Mouse (Mus musculus) limb, embryonic 14.5 days (tissue): ENCODE measurements around the gene Gpr4. TPM values are rescaled to one million over a fixed set of nuclear protein-coding genes. Genes with fewer than 3 reads are reported as not detected.
A peak's percentile ranks its signal among the peaks of the same experiment; 100 is the strongest.

Experiments used
- ATAC-seq: fragments of 200-750 bp; cut with Nextera tagmentation; 2 replicates; pipeline ENCODE4 v1.8.0; 2017; ENCODE audit warnings: low read depth, moderate number of reproducible peaks, moderate TSS enrichment; ENCODE audit not compliant: low FRiP score
- DNase-seq: peaks from one replicate; pipeline ENCODE4 v3.0.0-alpha.2; 2015; ENCODE audit warnings: low spot score
- H3K27ac ChIP-seq: fragments of 300-500 bp; sonication (generic); replicated peaks from 2 replicates; pipeline ENCODE4 v1.5.1; 2014; ENCODE audit warnings: low read depth, mild to moderate bottlenecking, low read length, moderate library complexity, mixed read lengths
- H3K27me3 ChIP-seq: fragments of 300-500 bp; sonication (generic); 2 replicates; pipeline ENCODE4 v1.6.1; 2014; ENCODE audit warnings: low read length, mixed read lengths; ENCODE audit not compliant: control insufficient read depth, insufficient read depth
- H3K36me3 ChIP-seq: fragments of 300-500 bp; sonication (generic); 2 replicates; pipeline ENCODE4 v1.6.1; 2014; ENCODE audit warnings: mild to moderate bottlenecking, low read length, moderate library complexity, mixed read lengths; ENCODE audit not compliant: control insufficient read depth, insufficient read depth
- H3K4me1 ChIP-seq: fragments of 300-500 bp; sonication (generic); 2 replicates; pipeline ENCODE4 v1.6.1; 2014; ENCODE audit warnings: antibody characterized with exemption, low read length, mixed read lengths; ENCODE audit not compliant: control insufficient read depth, insufficient read depth
- H3K4me2 ChIP-seq: fragments of 300-500 bp; sonication (generic); replicated peaks from 2 replicates; pipeline ENCODE4 v1.6.1; 2014; ENCODE audit warnings: low read depth, mild to moderate bottlenecking, low read length, moderate library complexity; ENCODE audit not compliant: severe bottlenecking
- H3K4me3 ChIP-seq: fragments of 300-500 bp; sonication (generic); replicated peaks from 2 replicates; pipeline ENCODE4 v1.5.1; 2014; ENCODE audit warnings: low read length
- H3K9ac ChIP-seq: fragments of 300-500 bp; sonication (generic); 2 replicates; pipeline ENCODE4 v1.6.1; 2014; ENCODE audit warnings: mild to moderate bottlenecking, low read depth, low read length, moderate library complexity; ENCODE audit not compliant: severe bottlenecking
- H3K9me3 ChIP-seq: fragments of 300-500 bp; sonication (generic); 2 replicates; pipeline ENCODE4 v1.6.1; 2016; ENCODE audit warnings: low read length; ENCODE audit not compliant: control insufficient read depth
- POLR2A ChIP-seq: fragments of 200-500 bp; IDR thresholded peaks from 2 replicates; pipeline ENCODE4 v1.8.0; 2012; ENCODE audit warnings: inconsistent platforms, mild to moderate bottlenecking, moderate library complexity, borderline replicate concordance; ENCODE audit not compliant: insufficient read depth, insufficient read length; ENCODE audit errors: extremely low read depth
- WGBS: fragments of 180-500 bp; shearing (Covaris S2); extraction: QIAGEN DNeasy Blood & Tissue Kit; methylation state at CpG from one replicate; pipeline ENCODE4 v1.1.7; 2014; 5-methylcytosine and 5-hydroxymethylcytosine counted together
- polyA plus RNA-seq, 2 experiments: library from polyadenylated mRNA; depleted of rRNA in 1 of 2; stranded (reverse) in 1 of 2; unstranded in 1 of 2; fragments of >200 nt; fragmentation: Nextera tagmentation in 1 of 2; extraction: Ambion mirVana in 1 of 2; gene quantifications; 2 replicates each; pipeline versions ENCODE4 v1.2.1 to v1.2.3; 2012 to 2014

The Gpr4 gene
- polyA plus RNA-seq, 2 experiments = 4.0 to 9.2 TPM

GRCm38 (mm10) chr7:19257390-19258022 lies 45.2 kb downstream of the Gpr4 start:
- Histone ChIP-seq H3K36me3 (peaks cover 77% of the 10 kb centered on the region), H3K27me3 (no peaks in the 10 kb centered on the region), H3K4me3 (no peak overlapping the region), H3K4me2 (no peak overlapping the region), H3K9me3 (no peaks in the 10 kb centered on the region), H3K4me1 (no peaks in the 10 kb centered on the region), H3K9ac (no peak overlapping the region), H3K27ac (no peak overlapping the region)
- no peak for TF ChIP-seq POLR2A
- ATAC-seq (peak; percentile 44; the same call in 1 of the 2 replicates), DNase-seq (peak; percentile 72)
- 40% methylated on average over 11 of the region's 11 CpGs for whole genome bisulfite sequencing

GRCm38 (mm10) chr7:19258336-19258735 lies 46.0 kb downstream of the Gpr4 start:
- ATAC-seq = no peak
- peaks cover 85% of the 10 kb centered on the region for H3K36me3 ChIP-seq
- 82% methylated on average over 3 of the region's 3 CpGs for WGBS
- no peak overlapping the region for H3K9ac ChIP-seq
- no peaks in the 10 kb centered on the region for H3K4me1 ChIP-seq
- H3K9me3 ChIP-seq = no peaks in the 10 kb centered on the region
- no peak overlapping the region for H3K27ac ChIP-seq
- H3K4me2 ChIP-seq = no peak overlapping the region
- H3K27me3 ChIP-seq = no peaks in the 10 kb centered on the region
- H3K4me3 ChIP-seq = no peak overlapping the region
- no peak for TF ChIP-seq POLR2A
- DNase-seq = no peak

- H3K27me3 ChIP-seq = no peaks in the 10 kb centered on the region
- TF ChIP-seq POLR2A = no peak
- DNase-seq (no peak), ATAC-seq (no peak)
- H3K36me3 ChIP-seq = peaks cover 65% of the 10 kb centered on the region
- no peaks in the 10 kb centered on the region for H3K9me3 ChIP-seq
- peaks cover 13% of the 10 kb centered on the region for H3K4me1 ChIP-seq
- H3K27ac ChIP-seq = no peak overlapping the region
- 57% methylated on average over 7 of the region's 7 CpGs for WGBS
- H3K9ac ChIP-seq = no peak overlapping the region
- H3K4me3 ChIP-seq = no peak overlapping the region
- no peak overlapping the region for H3K4me2 ChIP-seq
These were observed 52.8 kb downstream of the Gpr4 start for GRCm38 (mm10) chr7:19265147-19265546.

- H3K4me3 ChIP-seq = no peak overlapping the region
- no peak for TF ChIP-seq POLR2A
- no peak for ATAC-seq
These were observed 53.8 kb downstream of the Gpr4 start for GRCm38 (mm10) chr7:19265928-19266822.

GRCm38 (mm10) chr7:19267051-19267450 lies 54.7 kb downstream of the Gpr4 start:
- ATAC-seq (no peak), DNase-seq (no peak)
- Histone ChIP-seq H3K27me3 (no peaks in the 10 kb centered on the region), H3K9ac (no peak overlapping the region), H3K36me3 (peaks cover 48% of the 10 kb centered on the region), H3K4me1 (peaks cover 18% of the 10 kb centered on the region), H3K4me2 (no peak overlapping the region), H3K27ac (no peak overlapping the region), H3K9me3 (no peaks in the 10 kb centered on the region), H3K4me3 (no peak overlapping the region)
- 61% methylated on average over 10 of the region's 10 CpGs for WGBS
- no peak for TF ChIP-seq POLR2A

More at GRCm38 (mm10) chr7:19265928-19266822, 53.8 kb downstream of the Gpr4 start:
- H3K36me3 ChIP-seq = peaks cover 55% of the 10 kb centered on the region
- DNase-seq = no peak
- 76% methylated on average over 10 of the region's 10 CpGs for WGBS
- H3K9ac ChIP-seq = no peak overlapping the region
- no peak overlapping the region for H3K4me2 ChIP-seq
- H3K4me1 ChIP-seq = peaks cover 18% of the 10 kb centered on the region
- H3K27me3 ChIP-seq = no peaks in the 10 kb centered on the region
- no peaks in the 10 kb centered on the region for H3K9me3 ChIP-seq
- no peak overlapping the region for H3K27ac ChIP-seq
